Mouse (Mus musculus): ENCODE data around the gene Bcl7a. TPM values are rescaled to one million over a fixed set of nuclear protein-coding genes. Genes with fewer than 3 reads are reported as not detected.
A peak's percentile ranks its signal among the peaks of the same experiment; 100 is the strongest.

The Bcl7a gene
- polyA plus RNA-seq, 1 experiment from 2014 or later = 12.1 TPM

- Histone ChIP-seq H3K4me3 (ENCODE audit: control insufficient read depth in 1 of 2, insufficient read depth in 1 of 2, low read depth in 1 of 2, low read length in 2 of 2) (0 out of 4 replicates have a peak overlapping the region, but pooled peaks of 1 of the 2 experiments have one; percentile 0), H3K9me3 (ENCODE audit: control insufficient read depth, low read length) (peaks cover 4% of the 10 kb centered on the region; the same call in 1 of the 2 replicates), H3K4me2 (ENCODE audit: low read length) (peak overlapping the region; percentile 47), H3K27ac (replicated peaks in 1 of 2; ENCODE audit: control insufficient read depth in 1 of 2, insufficient read depth in 1 of 2, low read depth in 2 of 2, low read length in 2 of 2) (no peak overlapping the region), H3K36me3 (ENCODE audit: control insufficient read depth, insufficient read depth, low read length) (no peaks in the 10 kb centered on the region), H3K9ac (ENCODE audit: low read length) (peak overlapping the region; percentile 16; the same call in 1 of the 2 replicates), H3K4me1 (ENCODE audit: control insufficient read depth in 2 of 2, insufficient read depth in 2 of 2, low read length in 2 of 2) (peaks cover 19 to 22% of the 10 kb centered on the region in 2 experiments), H3K27me3 (ENCODE audit: control insufficient read depth, insufficient read depth, low read length) (no peaks in the 10 kb centered on the region)
- WGBS = 13% methylated on average over 20 of the region's 20 CpGs
- peak; percentile 45; the same call in 1 of the 2 replicates for ATAC-seq (ENCODE audit: insufficient number of reproducible peaks, insufficient read depth, low FRiP score, low read depth)
Observed at GRCm38 (mm10) chr5:123381968-123382367, 38.3 kb downstream of the Bcl7a start.

GRCm38 (mm10) chr5:123382686-123383085 lies 39.1 kb downstream of the Bcl7a start:
- Histone ChIP-seq H3K4me2 (ENCODE audit: low read length) (no peak overlapping the region), H3K9me3 (ENCODE audit: control insufficient read depth, low read length) (peaks cover 4% of the 10 kb centered on the region; the same call in 1 of the 2 replicates), H3K36me3 (ENCODE audit: control insufficient read depth, insufficient read depth, low read length) (no peaks in the 10 kb centered on the region), H3K9ac (ENCODE audit: low read length) (no peak overlapping the region), H3K4me1 (ENCODE audit: control insufficient read depth in 2 of 2, insufficient read depth in 2 of 2, low read length in 2 of 2) (peaks cover 12 to 17% of the 10 kb centered on the region in 2 experiments; a peak in 3 of 4 replicates), H3K27me3 (ENCODE audit: control insufficient read depth, insufficient read depth, low read length) (no peaks in the 10 kb centered on the region), H3K27ac (replicated peaks in 1 of 2; ENCODE audit: control insufficient read depth in 1 of 2, insufficient read depth in 1 of 2, low read depth in 2 of 2, low read length in 2 of 2) (no peak overlapping the region), H3K4me3 (ENCODE audit: control insufficient read depth in 1 of 2, insufficient read depth in 1 of 2, low read depth in 1 of 2, low read length in 2 of 2) (no peak overlapping the region)
- 86% methylated on average over 8 of the region's 8 CpGs for WGBS
- ATAC-seq (ENCODE audit: insufficient number of reproducible peaks, insufficient read depth, low FRiP score, low read depth) = no peak

GRCm38 (mm10) chr5:123388452-123388851 lies 44.8 kb downstream of the Bcl7a start:
- ATAC-seq (ENCODE audit: insufficient number of reproducible peaks, insufficient read depth, low FRiP score, low read depth) = 0 out of 2 replicates have a peak, but pooled peaks have one; percentile 28
- Histone ChIP-seq H3K27me3 (ENCODE audit: control insufficient read depth, insufficient read depth, low read length) (no peaks in the 10 kb centered on the region), H3K4me2 (ENCODE audit: low read length) (no peak overlapping the region), H3K4me3 (ENCODE audit: control insufficient read depth in 1 of 2, insufficient read depth in 1 of 2, low read depth in 1 of 2, low read length in 2 of 2) (no peak overlapping the region), H3K9ac (ENCODE audit: low read length) (no peak overlapping the region), H3K4me1 (ENCODE audit: control insufficient read depth in 2 of 2, insufficient read depth in 2 of 2, low read length in 2 of 2) (peaks cover 3 to 7% of the 10 kb centered on the region in 2 experiments; a peak in 3 of 4 replicates), H3K27ac (replicated peaks in 1 of 2; ENCODE audit: control insufficient read depth in 1 of 2, insufficient read depth in 1 of 2, low read depth in 2 of 2, low read length in 2 of 2) (no peak overlapping the region), H3K9me3 (ENCODE audit: control insufficient read depth, low read length) (peaks cover 4% of the 10 kb centered on the region; the same call in 1 of the 2 replicates), H3K36me3 (ENCODE audit: control insufficient read depth, insufficient read depth, low read length) (no peaks in the 10 kb centered on the region)
- WGBS = 27% methylated on average over 3 of the region's 3 CpGs

GRCm38 (mm10) chr5:123390536-123391441 lies 47.2 kb downstream of the Bcl7a start:
- WGBS = 8% methylated on average over 17 of the region's 17 CpGs
- H3K36me3 ChIP-seq (ENCODE audit: control insufficient read depth, insufficient read depth, low read length) = no peaks in the 10 kb centered on the region
- peak overlapping the region; percentile 39 for H3K9ac ChIP-seq (ENCODE audit: low read length)
- H3K9me3 ChIP-seq (ENCODE audit: control insufficient read depth, low read length) = peaks cover 2% of the 10 kb centered on the region; the same call in 1 of the 2 replicates
- peak overlapping the region; percentile 34 to 45 for H3K4me3 ChIP-seq (ENCODE audit: control insufficient read depth in 1 of 2, insufficient read depth in 1 of 2, low read depth in 1 of 2, low read length in 2 of 2)
- peaks cover 12 to 13% of the 10 kb centered on the region in 2 experiments for H3K4me1 ChIP-seq (ENCODE audit: control insufficient read depth in 2 of 2, insufficient read depth in 2 of 2, low read length in 2 of 2)
- no peak for ATAC-seq (ENCODE audit: insufficient number of reproducible peaks, insufficient read depth, low FRiP score, low read depth)
- no peak overlapping the region for H3K27ac ChIP-seq (replicated peaks in 1 of 2; ENCODE audit: control insufficient read depth in 1 of 2, insufficient read depth in 1 of 2, low read depth in 2 of 2, low read length in 2 of 2)
- peak overlapping the region; percentile 63 for H3K4me2 ChIP-seq (ENCODE audit: low read length)
- H3K27me3 ChIP-seq (ENCODE audit: control insufficient read depth, insufficient read depth, low read length) = no peaks in the 10 kb centered on the region

GRCm38 (mm10) chr5:123391442-123391809 lies 47.8 kb downstream of the Bcl7a start:
- Histone ChIP-seq H3K4me3 (ENCODE audit: control insufficient read depth in 1 of 2, insufficient read depth in 1 of 2, low read depth in 1 of 2, low read length in 2 of 2) (peak overlapping the region; percentile 34 to 45), H3K4me2 (ENCODE audit: low read length) (peak overlapping the region; percentile 63), H3K9ac (ENCODE audit: low read length) (peak overlapping the region; percentile 39), H3K9me3 (ENCODE audit: control insufficient read depth, low read length) (no peaks in the 10 kb centered on the region), H3K36me3 (ENCODE audit: control insufficient read depth, insufficient read depth, low read length) (no peaks in the 10 kb centered on the region), H3K27ac (replicated peaks in 1 of 2; ENCODE audit: control insufficient read depth in 1 of 2, insufficient read depth in 1 of 2, low read depth in 2 of 2, low read length in 2 of 2) (no peak overlapping the region), H3K4me1 (ENCODE audit: control insufficient read depth in 2 of 2, insufficient read depth in 2 of 2, low read length in 2 of 2) (peaks cover 16 to 19% of the 10 kb centered on the region in 2 experiments), H3K27me3 (ENCODE audit: control insufficient read depth, insufficient read depth, low read length) (no peaks in the 10 kb centered on the region)
- WGBS = 3% methylated on average over 5 of the region's 5 CpGs
- no peak for ATAC-seq (ENCODE audit: insufficient number of reproducible peaks, insufficient read depth, low FRiP score, low read depth)

- H3K27ac ChIP-seq (replicated peaks in 1 of 2; ENCODE audit: control insufficient read depth in 1 of 2, insufficient read depth in 1 of 2, low read depth in 2 of 2, low read length in 2 of 2) = peak overlapping the region; percentile 89 to 92
- peaks cover 24 to 37% of the 10 kb centered on the region in 2 experiments for H3K4me1 ChIP-seq (ENCODE audit: control insufficient read depth in 2 of 2, insufficient read depth in 2 of 2, low read length in 2 of 2)
- peak; percentile 4; the same call in 1 of the 2 replicates for ATAC-seq (ENCODE audit: insufficient number of reproducible peaks, insufficient read depth, low FRiP score, low read depth)
- peak overlapping the region; percentile 80 to 99 for H3K4me3 ChIP-seq (ENCODE audit: control insufficient read depth in 1 of 2, insufficient read depth in 1 of 2, low read depth in 1 of 2, low read length in 2 of 2)
- no peaks in the 10 kb centered on the region for H3K36me3 ChIP-seq (ENCODE audit: control insufficient read depth, insufficient read depth, low read length)
- WGBS = 8% methylated on average over 5 of the region's 5 CpGs
- H3K27me3 ChIP-seq (ENCODE audit: control insufficient read depth, insufficient read depth, low read length) = no peaks in the 10 kb centered on the region
- H3K4me2 ChIP-seq (ENCODE audit: low read length) = peak overlapping the region; percentile 87
- H3K9me3 ChIP-seq (ENCODE audit: control insufficient read depth, low read length) = no peaks in the 10 kb centered on the region
- H3K9ac ChIP-seq (ENCODE audit: low read length) = peak overlapping the region; percentile 61
Observed at GRCm38 (mm10) chr5:123393786-123394302, 50.2 kb downstream of the Bcl7a start.

- peak within 1 kb of the TSS; percentile 80 to 99 for H3K4me3 ChIP-seq (ENCODE audit: control insufficient read depth in 1 of 2, insufficient read depth in 1 of 2, low read depth in 1 of 2, low read length in 2 of 2)
- peak within 1 kb of the TSS; percentile 89 to 92 for H3K27ac ChIP-seq (replicated peaks in 1 of 2; ENCODE audit: control insufficient read depth in 1 of 2, insufficient read depth in 1 of 2, low read depth in 2 of 2, low read length in 2 of 2)
- peak within 1 kb of the TSS; percentile 93 for H3K9ac ChIP-seq (ENCODE audit: low read length)
- no peaks in the 10 kb centered on the region for H3K36me3 ChIP-seq (ENCODE audit: control insufficient read depth, insufficient read depth, low read length)
- no peaks in the 10 kb centered on the region for H3K9me3 ChIP-seq (ENCODE audit: control insufficient read depth, low read length)
- H3K4me1 ChIP-seq (ENCODE audit: control insufficient read depth in 2 of 2, insufficient read depth in 2 of 2, low read length in 2 of 2) = peaks cover 24 to 37% of the 10 kb centered on the region in 2 experiments
- H3K27me3 ChIP-seq (ENCODE audit: control insufficient read depth, insufficient read depth, low read length) = no peaks in the 10 kb centered on the region
- under 1% methylated on average over 43 of the region's 50 CpGs for WGBS
- peak within 1 kb of the TSS; percentile 87 for H3K4me2 ChIP-seq (ENCODE audit: low read length)
- ATAC-seq (ENCODE audit: insufficient number of reproducible peaks, insufficient read depth, low FRiP score, low read depth) = peak; percentile 97
Observed at GRCm38 (mm10) chr5:123394303-123394956, 50.8 kb downstream of the Bcl7a start, which contains the start of gene Mlxip. Gene Mlxip, plus strand, starts transcription at chr5:123394798.
